Mouse (Mus musculus) layer of hippocampus, postnatal 25 days (tissue): ENCODE measurements at regions not wholly inside any gene's neighbourhood (a gene's known extent, or its start where the extent isn't known, plus 50 kb on each side); places are given as distances from the start of the nearest gene placed in this dataset.

ENCODE experiments used
- DNase-seq, 2 experiments: peaks; one replicate each; pipeline ENCODE4 v3.0.0; 2022; ENCODE audit warnings: mixed read lengths in 2 of 2, low spot score in 1 of 2; ENCODE audit errors: extremely low spot score in 1 of 2

GRCm38 (mm10) chr2:118058654-118059395 is 52.9 kb upstream of the Thbs1 start:
- DNase-seq = no peak

- no peak for DNase-seq
Measured at GRCm38 (mm10) chr2:118061291-118061690, 50.4 kb upstream of the Thbs1 start.
